Comparison of ENCODE assay signal across 8 mouse cellular contexts in genomic region chr10:99265011-99265694, GRCm38 (mm10). TPM values are rescaled to one million over a fixed set of nuclear protein-coding genes. Genes with fewer than 3 reads are reported as not detected.
DNase-seq lines count a peak whose midpoint lies in the region; ATAC-seq and TF ChIP-seq lines count a peak whose summit lies in the region.

No protein-coding gene starts in this region.

- H3K4me2 ChIP-seq in heart, embryonic 11.5 days: peak overlapping the region; percentile 96

- no peak for TF ChIP-seq POLR2A in bone marrow, adult 2 months (IDR thresholded peaks at IDR 0.05; ENCODE audit: borderline replicate concordance, control insufficient read depth, low read depth, low read length)

- no peak for ATAC-seq in heart, embryonic 11.5 days (replicated peaks; ENCODE audit: insufficient number of reproducible peaks, low FRiP score, low TSS enrichment)
- peak; percentile 16; the same call in 1 of the 2 replicates for ATAC-seq in megakaryocyte-erythroid progenitor cell, adult 5-6 weeks (replicated peaks; ENCODE audit: low FRiP score, low TSS enrichment, poor library complexity, severe bottlenecking)
- no peak for ATAC-seq in granulocyte monocyte progenitor cell, adult 5-6 weeks (replicated peaks; ENCODE audit: poor library complexity, severe bottlenecking)

- H3K4me3 ChIP-seq in bone marrow, adult 2 months (replicated peaks; ENCODE audit: control insufficient read depth, low read depth, low read length): peak overlapping the region; percentile 60
- peak overlapping the region; percentile 90 for H3K4me3 ChIP-seq in heart, embryonic 11.5 days (ENCODE audit: low read depth, low read length)

- H3K4me1 ChIP-seq in bone marrow, adult 2 months (ENCODE audit: control insufficient read depth, insufficient read depth, low read length): peaks cover 4% of the 10 kb centered on the region
- peaks cover 16% of the 10 kb centered on the region for H3K4me1 ChIP-seq in heart, embryonic 11.5 days (ENCODE audit: control insufficient read depth, insufficient read depth, low read length)

- TF ChIP-seq CTCF in bone marrow, adult 2 months (IDR thresholded peaks at IDR 0.05; ENCODE audit: control insufficient read depth, insufficient read depth, low read length): no peak

- H3K36me3 ChIP-seq in heart, embryonic 11.5 days (ENCODE audit: control insufficient read depth, insufficient read depth, low read length): peaks cover 3% of the 10 kb centered on the region

- WGBS in bone marrow, adult 2 months: 3% methylated on average over 7 of the region's 7 CpGs
- WGBS in heart, embryonic 11.5 days (ENCODE audit: insufficient replicate concordance): 3% methylated on average over 7 of the region's 7 CpGs

- no peaks in the 10 kb centered on the region for H3K9me3 ChIP-seq in heart, embryonic 11.5 days (replicated peaks; ENCODE audit: control insufficient read depth, low read length)

- peak; percentile 49 for DNase-seq in gastrocnemius, postnatal 25 days
- DNase-seq in gastrocnemius, postnatal 10 days: no peak
- peak; percentile 63 for DNase-seq in kidney, postnatal 10 days
- no peak for DNase-seq in ovary, adult 18-20 months (ENCODE audit: low spot score)

- H3K9ac ChIP-seq in heart, embryonic 11.5 days (ENCODE audit: low read depth, low read length): peak overlapping the region; percentile 93

- H3K27me3 ChIP-seq in heart, embryonic 11.5 days (ENCODE audit: control insufficient read depth, insufficient read depth, low read length): no peaks in the 10 kb centered on the region

- H3K27ac ChIP-seq in bone marrow, adult 2 months (ENCODE audit: control insufficient read depth, insufficient read depth, low read depth, low read length, poor library complexity): no peak overlapping the region; the same call in 1 of the 2 replicates
- peak overlapping the region; percentile 99 for H3K27ac ChIP-seq in heart, embryonic 11.5 days (ENCODE audit: low read depth, low read length)

RNA-seq across cellular contexts. Expression of gene Dusp6, which starts 2.1 kb away (rescaled TPM):
- total RNA-seq in gastrocnemius, postnatal 25 days (2021): 10 to 100 TPM; 17.9 to 21.9 TPM
- total RNA-seq in gastrocnemius, postnatal 10 days (2021): 10 to 100 TPM; 30.9 to 39.0 TPM
- 19.3 and 43.1 TPM in 2 replicates for polyA plus RNA-seq in bone marrow, adult 2 months (2011; ENCODE audit: insufficient read depth, insufficient read length, low replicate concordance, missing spikeins)
- 45.5 and 59.9 TPM in 2 replicates for polyA plus RNA-seq in heart, embryonic 11.5 days (2014; fragmentation: Nextera tagmentation; extraction: Ambion mirVana)
- 5.4 and 14.8 TPM in 2 replicates for total RNA-seq in megakaryocyte-erythroid progenitor cell, adult 5-6 weeks (2014; fragmentation: Nextera tagmentation)
- total RNA-seq in megakaryocyte-erythroid progenitor cell, adult 5-6 weeks (2017): 20.6 and 20.9 TPM in 2 replicates
- total RNA-seq in granulocyte monocyte progenitor cell, adult 5-6 weeks (2014; fragmentation: Nextera tagmentation): 11.6 and 12.2 TPM in 2 replicates
- total RNA-seq in granulocyte monocyte progenitor cell, adult 5-6 weeks (2017): 20.0 and 26.9 TPM in 2 replicates

Comparison
In these comparisons a context has a peak if more than half of its experiments do, and no peak if none do; other contexts are left out.
1. DNase-seq: peak in gastrocnemius, postnatal 25 days (single experiment) and kidney, postnatal 10 days (single experiment); none in gastrocnemius, postnatal 10 days (single experiment) and ovary, adult 18-20 months (single experiment).